Mouse (Mus musculus): Measurements from ENCODE around the gene Ccdc85b. TPM values are rescaled to one million over a fixed set of nuclear protein-coding genes. Genes with fewer than 3 reads are reported as not detected.
A peak's percentile ranks its signal among the peaks of the same experiment; 100 is the strongest.
"Not testable (repeated sequence)": the region's sequence is repeated elsewhere in the genome, so short reads cannot be mapped to it uniquely, and the experiment has no call there.

The Ccdc85b gene
- polyA plus RNA-seq, 1 experiment from 2014 or later: 5.0 TPM

- peak; percentile 27 for ATAC-seq
Measured at GRCm38 (mm10) chr19:5490898-5491708, 33.4 kb upstream of the Ccdc85b start.

DNA sequence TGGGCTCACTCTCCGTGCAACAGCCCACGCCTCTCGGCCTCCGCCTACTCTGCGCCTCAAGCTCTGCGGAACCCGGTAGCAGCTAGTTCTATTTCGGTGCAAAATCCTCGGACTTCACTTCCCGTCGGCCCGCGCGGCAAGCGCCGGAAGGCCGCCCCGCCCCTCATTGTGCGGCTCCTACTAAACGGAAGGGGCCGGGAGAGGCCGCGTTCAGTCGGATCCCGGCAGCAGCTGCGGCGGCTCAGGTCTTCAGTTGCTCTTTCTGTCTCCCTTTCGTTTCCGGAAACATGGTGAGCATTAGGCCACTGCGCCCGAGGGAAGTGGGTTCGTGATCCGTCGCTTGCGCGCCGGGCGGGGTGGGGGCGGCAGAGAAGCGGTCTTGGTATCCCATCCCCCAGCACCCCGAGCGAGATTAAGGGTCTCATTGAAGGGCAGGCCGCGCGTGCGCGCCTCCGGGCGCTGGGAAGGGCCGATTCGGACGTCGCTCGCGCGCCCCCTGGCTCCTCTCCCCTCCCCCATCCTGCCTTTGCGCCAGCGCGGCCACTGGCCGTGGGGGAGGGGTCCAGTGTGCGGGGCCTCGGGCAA lies 32.7 kb upstream of the Ccdc85b start, which contains the start of gene Cfl1:
Cfl1 (plus strand) TSS at position 143 of the 585 bp plus-strand sequence.
- Histone ChIP-seq H3K36me3 (ENCODE audit: control insufficient read depth, insufficient read depth, low read length) (peaks cover 19% of the 10 kb centered on the region), H3K9ac (ENCODE audit: low read depth, low read length) (peak within 1 kb of the TSS; percentile 97), H3K4me1 (ENCODE audit: control insufficient read depth, insufficient read depth, low read length) (peaks cover 32% of the 10 kb centered on the region), H3K4me2 (ENCODE audit: low read depth, low read length) (peak within 1 kb of the TSS; percentile 93), H3K27ac (ENCODE audit: low read length) (peak within 1 kb of the TSS; percentile 99), H3K9me3 (ENCODE audit: control insufficient read depth, low read length) (no peaks in the 10 kb centered on the region), H3K4me3 (ENCODE audit: low read length) (peak within 1 kb of the TSS; percentile 98), H3K27me3 (replicated peaks; ENCODE audit: control insufficient read depth, insufficient read depth, low read length) (no peaks in the 10 kb centered on the region)
- peak; percentile 49 for ATAC-seq
- under 1% methylated on average over 62 of the region's 62 CpGs for WGBS

More at GRCm38 (mm10) chr19:5490898-5491708, 33.4 kb upstream of the Ccdc85b start:
- Histone ChIP-seq H3K4me2 (ENCODE audit: low read depth, low read length) (peak overlapping the region; percentile 79), H3K9ac (ENCODE audit: low read depth, low read length) (peak overlapping the region; percentile 97), H3K9me3 (ENCODE audit: control insufficient read depth, low read length) (no peaks in the 10 kb centered on the region), H3K36me3 (ENCODE audit: control insufficient read depth, insufficient read depth, low read length) (peaks cover 23% of the 10 kb centered on the region), H3K4me3 (ENCODE audit: low read length) (peak overlapping the region; percentile 98), H3K27ac (ENCODE audit: low read length) (peak overlapping the region; percentile 99), H3K4me1 (ENCODE audit: control insufficient read depth, insufficient read depth, low read length) (peaks cover 32% of the 10 kb centered on the region), H3K27me3 (replicated peaks; ENCODE audit: control insufficient read depth, insufficient read depth, low read length) (no peaks in the 10 kb centered on the region)
- under 1% methylated on average over 59 of the region's 59 CpGs for WGBS

DNA sequence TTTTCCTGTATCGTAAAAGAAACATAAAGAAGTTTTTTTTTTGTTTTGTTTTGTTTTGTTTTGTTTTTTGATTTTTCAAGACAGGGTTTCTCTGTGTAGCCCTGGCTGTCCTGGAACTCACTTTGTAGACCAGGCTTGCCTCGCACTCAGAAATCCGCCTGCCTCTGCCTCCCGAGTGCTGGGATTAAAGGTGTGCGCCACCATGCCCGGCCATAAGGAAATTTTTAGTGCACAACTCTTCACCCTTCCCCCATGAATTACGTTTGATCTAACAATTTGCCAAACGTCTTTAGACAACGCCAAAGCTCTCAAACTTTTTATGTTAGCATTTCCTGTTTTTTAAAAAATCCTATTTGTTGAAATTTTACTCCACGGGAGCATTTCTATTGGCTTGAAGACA lies 32.0 kb upstream of the Ccdc85b start:
- 41% methylated on average over 10 of the region's 10 CpGs for WGBS
- peaks cover 31% of the 10 kb centered on the region for H3K4me1 ChIP-seq (ENCODE audit: control insufficient read depth, insufficient read depth, low read length)
- not testable (repeated sequence) for H3K9me3 ChIP-seq (ENCODE audit: control insufficient read depth, low read length); H3K9ac ChIP-seq (ENCODE audit: low read depth, low read length); ATAC-seq; H3K27me3 ChIP-seq (replicated peaks; ENCODE audit: control insufficient read depth, insufficient read depth, low read length)
- peaks cover 15% of the 10 kb centered on the region; the same call in 1 of the 2 replicates for H3K36me3 ChIP-seq (ENCODE audit: control insufficient read depth, insufficient read depth, low read length)
- peak overlapping the region; percentile 98; the same call in 1 of the 2 replicates for H3K4me3 ChIP-seq (ENCODE audit: low read length)
- peak overlapping the region; percentile 43 for H3K4me2 ChIP-seq (ENCODE audit: low read depth, low read length)
- H3K27ac ChIP-seq (ENCODE audit: low read length): peak overlapping the region; percentile 99

- H3K4me1 ChIP-seq (ENCODE audit: control insufficient read depth, insufficient read depth, low read length): peaks cover 29% of the 10 kb centered on the region
- peaks cover 12% of the 10 kb centered on the region; the same call in 1 of the 2 replicates for H3K36me3 ChIP-seq (ENCODE audit: control insufficient read depth, insufficient read depth, low read length)
- WGBS: under 1% methylated on average over 26 of the region's 26 CpGs
- ATAC-seq: peak; percentile 85
- no peaks in the 10 kb centered on the region for H3K9me3 ChIP-seq (ENCODE audit: control insufficient read depth, low read length)
- H3K27ac ChIP-seq (ENCODE audit: low read length): peak overlapping the region; percentile 99
- H3K9ac ChIP-seq (ENCODE audit: low read depth, low read length): peak overlapping the region; percentile 71
- H3K4me2 ChIP-seq (ENCODE audit: low read depth, low read length): peak overlapping the region; percentile 93
- H3K4me3 ChIP-seq (ENCODE audit: low read length): peak overlapping the region; percentile 65
- H3K27me3 ChIP-seq (replicated peaks; ENCODE audit: control insufficient read depth, insufficient read depth, low read length): no peaks in the 10 kb centered on the region
Measured at GRCm38 (mm10) chr19:5488878-5489571, 31.3 kb upstream of the Ccdc85b start.

GRCm38 (mm10) chr19:5487768-5488550 lies 30.3 kb upstream of the Ccdc85b start, which contains the start of gene Mus81:
Mus81 (minus strand) TSS chr19:5488402.
- Histone ChIP-seq H3K4me3 (ENCODE audit: low read length) (peak within 1 kb of the TSS; percentile 65), H3K9ac (ENCODE audit: low read depth, low read length) (peak within 1 kb of the TSS; percentile 71)
- under 1% methylated on average over 39 of the region's 39 CpGs for WGBS

DNA sequence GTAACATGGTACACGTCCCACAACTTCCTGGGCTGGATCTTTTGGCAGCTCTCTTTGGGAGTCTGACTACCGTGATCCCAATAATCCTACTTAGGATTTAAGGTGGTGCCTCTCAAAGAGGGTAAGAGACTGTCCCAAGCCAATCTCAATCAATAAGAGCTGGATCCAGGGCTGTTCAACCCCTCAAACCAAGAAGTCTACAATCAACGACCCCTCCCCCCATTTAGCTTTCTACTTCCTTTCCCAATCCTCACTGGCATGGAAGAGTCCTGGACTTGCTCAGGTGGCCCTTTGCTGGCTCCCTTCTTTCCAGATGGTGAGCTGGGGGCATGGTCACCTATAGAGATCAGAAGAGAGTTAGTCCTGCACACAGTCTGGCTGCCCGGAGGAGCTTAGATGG lies 29.1 kb upstream of the Ccdc85b start:
- 0 out of 2 replicates have a peak overlapping the region, but pooled peaks have one; percentile 93 for H3K4me2 ChIP-seq (ENCODE audit: low read depth, low read length)

More at GRCm38 (mm10) chr19:5487768-5488550, 30.3 kb upstream of the Ccdc85b start, which contains the start of gene Mus81:
- Histone ChIP-seq H3K27ac (ENCODE audit: low read length) (peak within 1 kb of the TSS; percentile 99), H3K4me2 (ENCODE audit: low read depth, low read length) (peak within 1 kb of the TSS; percentile 93), H3K36me3 (ENCODE audit: control insufficient read depth, insufficient read depth, low read length) (peaks cover 8% of the 10 kb centered on the region), H3K9me3 (ENCODE audit: control insufficient read depth, low read length) (no peaks in the 10 kb centered on the region), H3K27me3 (replicated peaks; ENCODE audit: control insufficient read depth, insufficient read depth, low read length) (no peaks in the 10 kb centered on the region), H3K4me1 (ENCODE audit: control insufficient read depth, insufficient read depth, low read length) (peaks cover 27% of the 10 kb centered on the region)
- peak; percentile 73 for ATAC-seq

DNA sequence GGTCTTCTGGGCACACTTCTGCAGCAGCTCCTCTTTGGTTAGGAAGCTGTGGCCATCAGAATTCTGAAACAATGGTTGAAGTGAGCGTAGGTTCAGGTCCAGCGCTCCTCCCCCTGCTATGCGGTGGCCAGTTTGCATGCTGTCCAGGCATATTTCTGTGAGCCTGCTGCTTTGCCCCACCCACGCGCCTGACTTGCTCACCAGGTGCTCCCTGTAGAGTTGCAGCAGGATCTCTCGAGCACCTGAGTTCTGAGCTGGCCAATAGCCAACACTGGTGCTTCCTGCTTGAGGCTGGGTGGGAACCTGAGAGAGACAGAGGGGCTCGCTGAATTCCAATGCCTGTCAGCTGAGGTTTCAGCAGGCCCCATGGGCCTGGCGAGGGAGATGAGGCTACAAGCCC lies 28.6 kb upstream of the Ccdc85b start:
- Histone ChIP-seq H3K36me3 (ENCODE audit: control insufficient read depth, insufficient read depth, low read length) (peaks cover 7% of the 10 kb centered on the region), H3K4me3 (ENCODE audit: low read length) (no peak overlapping the region), H3K27ac (ENCODE audit: low read length) (no peak overlapping the region), H3K27me3 (replicated peaks; ENCODE audit: control insufficient read depth, insufficient read depth, low read length) (no peaks in the 10 kb centered on the region), H3K9ac (ENCODE audit: low read depth, low read length) (no peak overlapping the region), H3K9me3 (ENCODE audit: control insufficient read depth, low read length) (no peaks in the 10 kb centered on the region), H3K4me1 (ENCODE audit: control insufficient read depth, insufficient read depth, low read length) (peaks cover 18% of the 10 kb centered on the region), H3K4me2 (ENCODE audit: low read depth, low read length) (no peak overlapping the region)
- no peak for ATAC-seq
- WGBS: 83% methylated on average over 8 of the region's 8 CpGs

More for the DNA sequence above, 29.1 kb upstream of the Ccdc85b start:
- Histone ChIP-seq H3K27me3 (replicated peaks; ENCODE audit: control insufficient read depth, insufficient read depth, low read length) (no peaks in the 10 kb centered on the region), H3K4me3 (ENCODE audit: low read length) (peak overlapping the region; percentile 65; the same call in 1 of the 2 replicates), H3K9ac (ENCODE audit: low read depth, low read length) (no peak overlapping the region), H3K36me3 (ENCODE audit: control insufficient read depth, insufficient read depth, low read length) (peaks cover 7% of the 10 kb centered on the region), H3K27ac (ENCODE audit: low read length) (peak overlapping the region; percentile 99; the same call in 1 of the 2 replicates), H3K4me1 (ENCODE audit: control insufficient read depth, insufficient read depth, low read length) (peaks cover 19% of the 10 kb centered on the region), H3K9me3 (ENCODE audit: control insufficient read depth, low read length) (no peaks in the 10 kb centered on the region)
- no peak for ATAC-seq
- 84% methylated on average over 4 of the region's 4 CpGs for WGBS

DNA sequence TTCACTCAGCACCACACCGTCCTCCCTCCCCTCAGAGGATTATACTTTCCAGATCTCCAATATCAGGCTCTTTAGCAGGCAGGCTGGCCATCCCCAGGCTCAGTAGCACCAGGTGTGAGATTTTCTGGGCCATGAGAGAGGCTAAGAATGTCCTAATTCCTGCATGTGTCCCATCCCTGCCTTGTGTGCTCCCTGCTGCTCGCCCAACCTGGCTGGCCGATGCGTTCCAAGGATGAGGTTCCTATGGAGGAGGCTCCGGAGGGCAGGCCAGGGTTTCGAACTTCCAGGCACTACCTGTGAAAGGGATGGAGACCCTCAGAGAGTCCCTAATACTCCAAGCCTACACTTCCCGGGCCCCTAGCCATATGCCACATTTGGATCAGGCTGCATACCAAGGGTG lies 28.1 kb upstream of the Ccdc85b start:
- Histone ChIP-seq H3K4me1 (ENCODE audit: control insufficient read depth, insufficient read depth, low read length) (peaks cover 18% of the 10 kb centered on the region), H3K27me3 (replicated peaks; ENCODE audit: control insufficient read depth, insufficient read depth, low read length) (no peaks in the 10 kb centered on the region), H3K9me3 (ENCODE audit: control insufficient read depth, low read length) (no peaks in the 10 kb centered on the region), H3K27ac (ENCODE audit: low read length) (no peak overlapping the region), H3K4me3 (ENCODE audit: low read length) (no peak overlapping the region), H3K36me3 (ENCODE audit: control insufficient read depth, insufficient read depth, low read length) (peaks cover 7% of the 10 kb centered on the region), H3K9ac (ENCODE audit: low read depth, low read length) (no peak overlapping the region), H3K4me2 (ENCODE audit: low read depth, low read length) (no peak overlapping the region)
- no peak for ATAC-seq
- whole genome bisulfite sequencing: 90% methylated on average over 7 of the region's 7 CpGs

All from intestine, embryonic 16.5 days (tissue).